Comparison of ENCODE assay signal across 8 mouse cellular contexts in genomic region chr13:95890851-95891471, GRCm38 (mm10). TPM values are rescaled to one million over a fixed set of nuclear protein-coding genes. Genes with fewer than 3 reads are reported as not detected.
DNase-seq lines count a peak whose midpoint lies in the region; ATAC-seq and TF ChIP-seq lines count a peak whose summit lies in the region.

No protein-coding gene starts in this region.

- peak; percentile 66 for TF ChIP-seq CTCF in liver, embryonic 14.5 days (IDR thresholded peaks at IDR 0.05; ENCODE audit: low read depth)

- no peak for TF ChIP-seq EP300 in liver, embryonic 14.5 days (IDR thresholded peaks at IDR 0.05; ENCODE audit: low read depth)

- peak overlapping the region; percentile 93 for H3K4me2 ChIP-seq in intestine, embryonic 16.5 days (ENCODE audit: low read depth, low read length)
- H3K4me2 ChIP-seq in liver, embryonic 14.5 days (ENCODE audit: low read depth): peak overlapping the region; percentile 93
- peak overlapping the region; percentile 98 for H3K4me2 ChIP-seq in neural tube, embryonic 11.5 days (ENCODE audit: low read depth)

- peak; percentile 74 for ATAC-seq in intestine, embryonic 16.5 days
- ATAC-seq in liver, embryonic 14.5 days (ENCODE audit: insufficient read depth): peak; percentile 57
- ATAC-seq in neural tube, embryonic 11.5 days (ENCODE audit: insufficient read depth, low FRiP score, low TSS enrichment): peak; percentile 70

- H3K27me3 ChIP-seq in intestine, embryonic 16.5 days (replicated peaks; ENCODE audit: control insufficient read depth, insufficient read depth, low read length): no peaks in the 10 kb centered on the region
- H3K27me3 ChIP-seq in liver, embryonic 14.5 days (ENCODE audit: control insufficient read depth, insufficient read depth, low read length): no peaks in the 10 kb centered on the region
- no peaks in the 10 kb centered on the region for H3K27me3 ChIP-seq in neural tube, embryonic 11.5 days (ENCODE audit: control insufficient read depth, insufficient read depth, low read length)

- no peaks in the 10 kb centered on the region for H3K9me3 ChIP-seq in intestine, embryonic 16.5 days (ENCODE audit: control insufficient read depth, low read length)
- no peaks in the 10 kb centered on the region for H3K9me3 ChIP-seq in liver, embryonic 14.5 days (ENCODE audit: control insufficient read depth, low read length)
- no peaks in the 10 kb centered on the region for H3K9me3 ChIP-seq in neural tube, embryonic 11.5 days (ENCODE audit: control insufficient read depth, low read length)

- peak overlapping the region; percentile 91 for H3K27ac ChIP-seq in intestine, embryonic 16.5 days (ENCODE audit: low read length)
- no peak overlapping the region for H3K27ac ChIP-seq in liver, embryonic 14.5 days
- H3K27ac ChIP-seq in neural tube, embryonic 11.5 days (ENCODE audit: low read depth, low read length): no peak overlapping the region

- H3K9ac ChIP-seq in intestine, embryonic 16.5 days (ENCODE audit: low read depth, low read length): peak overlapping the region; percentile 94
- H3K9ac ChIP-seq in liver, embryonic 14.5 days (replicated peaks): peak overlapping the region; percentile 66
- peak overlapping the region; percentile 68 for H3K9ac ChIP-seq in neural tube, embryonic 11.5 days (ENCODE audit: low read length)

- no peaks in the 10 kb centered on the region for H3K36me3 ChIP-seq in intestine, embryonic 16.5 days (ENCODE audit: control insufficient read depth, insufficient read depth, low read length)
- H3K36me3 ChIP-seq in liver, embryonic 14.5 days (replicated peaks; ENCODE audit: control insufficient read depth, insufficient read depth, low read depth): no peaks in the 10 kb centered on the region
- H3K36me3 ChIP-seq in neural tube, embryonic 11.5 days (ENCODE audit: control insufficient read depth, insufficient read depth, low read length): no peaks in the 10 kb centered on the region

- peak overlapping the region; percentile 95 for H3K4me3 ChIP-seq in intestine, embryonic 16.5 days (ENCODE audit: low read length)
- peak overlapping the region; percentile 62 to 68 for H3K4me3 ChIP-seq in liver, embryonic 14.5 days (ENCODE audit: insufficient read depth in 1 of 2, low read depth in 2 of 2, low read length in 2 of 2)
- H3K4me3 ChIP-seq in neural tube, embryonic 11.5 days (ENCODE audit: low read depth, low read length): peak overlapping the region; percentile 76

- under 1% methylated on average over 33 of the region's 33 CpGs for WGBS in intestine, embryonic 16.5 days
- under 1% methylated on average over 33 of the region's 33 CpGs for WGBS in liver, embryonic 14.5 days (ENCODE audit: insufficient replicate concordance)
- WGBS in neural tube, embryonic 11.5 days: under 1% methylated on average over 33 of the region's 33 CpGs

- H3K4me1 ChIP-seq in intestine, embryonic 16.5 days (ENCODE audit: control insufficient read depth, insufficient read depth, low read length): peaks cover 6% of the 10 kb centered on the region; the same call in 1 of the 2 replicates
- H3K4me1 ChIP-seq in liver, embryonic 14.5 days (replicated peaks; ENCODE audit: control insufficient read depth in 2 of 2, insufficient read depth in 2 of 2, low read length in 1 of 2): peaks cover 3 to 20% of the 10 kb centered on the region in 2 experiments; a peak in 3 of 4 replicates
- peaks cover 5% of the 10 kb centered on the region; the same call in 1 of the 2 replicates for H3K4me1 ChIP-seq in neural tube, embryonic 11.5 days (ENCODE audit: control insufficient read depth, insufficient read depth, low read length)

- peak; percentile 35 to 56 for DNase-seq in lung, adult 18-20 months
- DNase-seq in lung, postnatal 25 days (ENCODE audit: low spot score): no peak
- peak; percentile 50 to 60 for DNase-seq in cerebellum, postnatal 14 days
- DNase-seq in gastrocnemius, postnatal 14 days: peak; percentile 9
- peak; percentile 26 to 49 (median 36) for DNase-seq in liver, embryonic 14.5 days (ENCODE audit: low read depth in 3 of 3, low spot score in 3 of 3)
- DNase-seq in neural tube, embryonic 11.5 days (ENCODE audit: low spot score): peak; percentile 54
- peak; percentile 53 for DNase-seq in testis, postnatal 10 days (ENCODE audit: low spot score)

- intact Hi-C loops in gastrocnemius, postnatal 14 days (cut with DNase I; ENCODE audit: low total_unique reads): no loop called here

RNA-seq across cellular contexts. Expression of gene Iqgap2, which starts 0.8 kb away (rescaled TPM):
- 1 to 10 TPM; 2.4 to 2.7 TPM for total RNA-seq in gastrocnemius, postnatal 14 days (2021)
- 29.4 and 32.5 TPM in 2 replicates for polyA plus RNA-seq in intestine, embryonic 16.5 days (2015; fragmentation: Nextera tagmentation; extraction: Ambion mirVana)
- 6.1 and 10.8 TPM in 2 replicates for polyA plus RNA-seq in liver, embryonic 14.5 days (2012; rRNA removed)
- polyA plus RNA-seq in liver, embryonic 14.5 days (2014; fragmentation: Nextera tagmentation; extraction: Ambion mirVana): 11.8 TPM in 2 replicates
- polyA plus RNA-seq in neural tube, embryonic 11.5 days (2014; fragmentation: Nextera tagmentation; extraction: Ambion mirVana): 12.5 and 15.3 TPM in 2 replicates
